Mouse (Mus musculus) intestine, embryonic 16.5 days (tissue): ENCODE data around the gene Ssmem1. TPM values are rescaled to one million over a fixed set of nuclear protein-coding genes. Genes with fewer than 3 reads are reported as not detected.

Experiments used
- ATAC-seq: fragments of 200-750 bp; cut with Nextera tagmentation; 2 replicates; pipeline ENCODE4 v1.8.0; 2017; ENCODE audit warnings: moderate TSS enrichment, moderate library complexity
- H3K27ac ChIP-seq: fragments of 300-500 bp; sonication (generic); 2 replicates; pipeline ENCODE4 v1.5.1; 2014; ENCODE audit warnings: mild to moderate bottlenecking, low read length
- H3K27me3 ChIP-seq: fragments of 300-500 bp; sonication (generic); replicated peaks from 2 replicates; pipeline ENCODE4 v1.6.1; 2014; ENCODE audit warnings: low read length, control low read depth, mixed read lengths; ENCODE audit not compliant: control insufficient read depth, insufficient read depth
- H3K36me3 ChIP-seq: fragments of 300-500 bp; sonication (generic); 2 replicates; pipeline ENCODE4 v1.6.1; 2014; ENCODE audit warnings: low read length, control low read depth; ENCODE audit not compliant: control insufficient read depth, insufficient read depth
- H3K4me1 ChIP-seq: fragments of 300-500 bp; sonication (generic); 2 replicates; pipeline ENCODE4 v1.6.1; 2014; ENCODE audit warnings: low read length, control low read depth, mixed read lengths; ENCODE audit not compliant: control insufficient read depth, insufficient read depth
- H3K4me2 ChIP-seq: fragments of 300-500 bp; sonication (generic); 2 replicates; pipeline ENCODE4 v1.6.1; 2014; ENCODE audit warnings: low read depth, low read length, control low read depth
- H3K4me3 ChIP-seq: fragments of 300-500 bp; sonication (generic); 2 replicates; pipeline ENCODE4 v1.5.1; 2014; ENCODE audit warnings: mild to moderate bottlenecking, low read length
- H3K9ac ChIP-seq: fragments of 300-500 bp; sonication (generic); 2 replicates; pipeline ENCODE4 v1.6.1; 2014; ENCODE audit warnings: low read depth, low read length
- H3K9me3 ChIP-seq: fragments of 300-500 bp; sonication (generic); 2 replicates; pipeline ENCODE4 v1.6.1; 2016; ENCODE audit warnings: low read length, control low read depth; ENCODE audit not compliant: control insufficient read depth
- WGBS: fragments of 180-500 bp; shearing (Covaris S2); extraction: QIAGEN DNeasy Blood & Tissue Kit; methylation state at CpG from one replicate; pipeline ENCODE4 v1.1.7; 2014; 5-methylcytosine and 5-hydroxymethylcytosine counted together
- polyA plus RNA-seq: library from polyadenylated mRNA; unstranded; fragments of >200 nt; fragmentation: Nextera tagmentation; extraction: Ambion mirVana; gene quantifications from 2 replicates; pipeline ENCODE4 v1.2.1, GENCODE M21; 2015

The Ssmem1 gene
- polyA plus RNA-seq, 1 experiment from 2014 or later, result not detected

DNA sequence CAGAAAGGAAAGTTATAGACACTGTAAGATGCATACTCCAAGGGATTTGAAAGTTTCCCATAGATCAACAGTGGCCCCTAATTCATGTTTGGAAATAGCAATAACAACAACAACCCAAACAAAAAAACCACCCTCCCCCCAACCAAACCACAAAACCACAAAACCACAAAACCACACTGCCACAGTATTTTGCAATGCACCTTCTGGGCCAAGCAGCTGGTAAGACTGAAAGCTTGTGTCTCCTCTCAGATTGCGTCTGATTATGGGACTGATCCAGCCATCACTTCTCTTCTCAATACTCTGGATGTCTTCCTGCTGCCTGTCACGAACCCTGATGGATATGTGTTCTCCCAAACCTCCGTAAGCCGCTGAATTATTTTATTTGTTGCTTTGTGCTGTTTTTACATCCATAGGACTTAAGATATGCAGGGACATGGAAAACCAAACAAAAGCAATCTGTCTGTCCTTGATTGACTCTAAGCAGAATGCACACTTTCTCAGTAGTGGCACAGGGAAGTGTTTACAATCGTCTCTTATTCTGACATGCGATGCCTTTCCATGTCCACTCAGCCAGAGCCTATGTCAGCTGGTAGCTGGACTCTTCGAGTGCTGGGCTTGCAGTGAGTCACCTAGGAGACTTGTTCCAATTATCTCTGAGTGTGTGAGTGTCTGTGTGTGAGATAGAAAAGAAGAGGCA lies 41.0 kb downstream of the Ssmem1 start:
- no peak overlapping the region for H3K9ac ChIP-seq
- H3K27ac ChIP-seq, result no peak overlapping the region
- H3K36me3 ChIP-seq, result no peaks in the 10 kb centered on the region
- no peaks in the 10 kb centered on the region for H3K27me3 ChIP-seq
- H3K4me2 ChIP-seq, result no peak overlapping the region
- peaks cover 13% of the 10 kb centered on the region for H3K4me1 ChIP-seq
- H3K9me3 ChIP-seq, result no peaks in the 10 kb centered on the region
- 86% methylated on average over 7 of the region's 7 CpGs for WGBS
- H3K4me3 ChIP-seq, result no peak overlapping the region
- no peak for ATAC-seq

DNA sequence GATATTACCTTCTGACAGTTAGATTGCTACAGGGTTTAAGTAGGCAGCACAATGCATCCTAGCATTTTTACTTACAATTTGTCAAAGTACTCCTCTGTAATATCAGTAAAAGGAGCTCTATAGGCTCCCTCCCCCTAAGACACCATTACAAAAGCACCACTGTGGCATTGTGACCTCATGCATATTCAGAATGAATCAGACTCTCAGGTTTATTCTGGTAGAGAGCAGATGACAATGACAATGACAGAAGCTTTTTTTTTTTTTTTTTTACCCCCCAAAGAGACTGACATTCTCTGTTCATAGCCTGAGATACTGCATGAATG lies 41.5 kb downstream of the Ssmem1 start:
- Histone ChIP-seq H3K4me1 (peaks cover 13% of the 10 kb centered on the region), H3K36me3 (no peaks in the 10 kb centered on the region), H3K27ac (no peak overlapping the region), H3K27me3 (no peaks in the 10 kb centered on the region), H3K4me2 (no peak overlapping the region), H3K9me3 (no peaks in the 10 kb centered on the region), H3K9ac (no peak overlapping the region), H3K4me3 (no peak overlapping the region)
- ATAC-seq, result no peak

DNA sequence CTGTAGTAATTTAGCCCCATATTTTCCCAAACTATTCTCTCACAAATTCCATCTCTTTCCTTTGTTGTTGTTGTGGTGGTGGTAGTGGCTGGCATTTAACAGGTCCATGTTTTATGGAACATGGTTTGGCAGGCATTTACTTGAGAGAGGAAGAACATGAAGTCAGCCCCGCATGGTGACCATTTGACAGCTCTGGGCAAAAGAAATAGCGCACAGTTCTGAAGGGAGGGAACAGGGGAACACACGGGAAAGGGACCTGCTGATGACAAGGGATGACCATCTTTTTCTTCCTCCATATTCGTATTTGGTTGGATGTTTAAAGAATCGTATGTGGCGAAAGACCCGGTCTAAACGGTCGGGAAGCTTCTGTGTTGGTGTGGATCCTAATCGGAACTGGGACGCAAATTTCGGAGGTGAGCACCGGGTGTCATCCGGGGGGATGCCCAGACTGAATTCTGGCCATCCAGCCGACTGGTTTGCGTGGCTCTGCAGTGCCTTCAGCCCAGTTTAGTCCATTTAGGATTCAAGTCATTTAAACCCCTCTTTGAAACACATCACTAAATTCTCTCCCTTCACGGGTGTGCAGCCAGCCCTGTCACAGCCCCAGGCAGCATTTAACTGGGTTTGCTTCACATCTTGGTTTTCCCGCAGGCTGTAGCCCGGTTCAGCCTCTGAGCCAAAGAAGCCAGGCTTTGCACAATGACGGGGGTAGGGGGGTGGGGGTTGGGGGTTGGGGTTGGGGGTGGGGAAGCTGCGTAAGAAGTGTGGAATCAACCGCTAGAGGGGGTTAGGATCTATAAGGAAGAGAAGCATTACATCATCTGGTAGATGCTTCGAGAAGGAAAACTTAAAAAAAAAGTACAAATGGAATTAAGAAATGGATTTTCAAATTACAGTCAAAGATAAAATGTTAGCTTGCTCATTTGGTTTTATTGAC lies 42.3 kb downstream of the Ssmem1 start:
- Histone ChIP-seq H3K9ac (peak overlapping the region; percentile 48; the same call in 1 of the 2 replicates), H3K4me2 (peak overlapping the region; percentile 40), H3K27ac (no peak overlapping the region; the same call in 1 of the 2 replicates), H3K27me3 (no peaks in the 10 kb centered on the region), H3K9me3 (no peaks in the 10 kb centered on the region), H3K4me3 (no peak overlapping the region), H3K4me1 (peaks cover 13% of the 10 kb centered on the region), H3K36me3 (no peaks in the 10 kb centered on the region)
- WGBS, result 33% methylated on average over 23 of the region's 23 CpGs
- no peak for ATAC-seq

DNA sequence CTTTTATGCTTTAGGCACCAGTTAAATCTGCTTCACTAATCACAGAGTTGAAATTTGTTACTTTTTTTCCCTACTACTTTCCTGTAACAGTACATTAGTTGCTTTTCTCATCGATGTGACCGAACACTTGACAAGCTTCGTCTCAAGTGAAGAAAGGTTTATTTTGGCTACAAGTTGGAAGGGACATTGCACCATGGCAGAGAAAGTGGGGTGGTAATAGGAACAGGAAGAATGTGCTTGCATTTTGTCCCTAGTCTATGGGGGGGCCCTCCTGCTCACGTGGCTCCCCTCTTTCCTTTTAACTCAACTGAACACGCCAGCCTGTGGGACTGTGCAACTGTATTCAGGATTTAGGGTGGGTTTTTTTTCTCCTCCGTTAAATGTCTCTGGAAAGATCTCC lies 43.0 kb downstream of the Ssmem1 start:
- Histone ChIP-seq H3K9ac (no peak overlapping the region), H3K36me3 (no peaks in the 10 kb centered on the region), H3K4me1 (peaks cover 11% of the 10 kb centered on the region), H3K4me3 (no peak overlapping the region), H3K9me3 (no peaks in the 10 kb centered on the region), H3K27me3 (no peaks in the 10 kb centered on the region), H3K4me2 (no peak overlapping the region), H3K27ac (no peak overlapping the region)
- no peak for ATAC-seq
- WGBS, result 58% methylated on average over 6 of the region's 6 CpGs

DNA sequence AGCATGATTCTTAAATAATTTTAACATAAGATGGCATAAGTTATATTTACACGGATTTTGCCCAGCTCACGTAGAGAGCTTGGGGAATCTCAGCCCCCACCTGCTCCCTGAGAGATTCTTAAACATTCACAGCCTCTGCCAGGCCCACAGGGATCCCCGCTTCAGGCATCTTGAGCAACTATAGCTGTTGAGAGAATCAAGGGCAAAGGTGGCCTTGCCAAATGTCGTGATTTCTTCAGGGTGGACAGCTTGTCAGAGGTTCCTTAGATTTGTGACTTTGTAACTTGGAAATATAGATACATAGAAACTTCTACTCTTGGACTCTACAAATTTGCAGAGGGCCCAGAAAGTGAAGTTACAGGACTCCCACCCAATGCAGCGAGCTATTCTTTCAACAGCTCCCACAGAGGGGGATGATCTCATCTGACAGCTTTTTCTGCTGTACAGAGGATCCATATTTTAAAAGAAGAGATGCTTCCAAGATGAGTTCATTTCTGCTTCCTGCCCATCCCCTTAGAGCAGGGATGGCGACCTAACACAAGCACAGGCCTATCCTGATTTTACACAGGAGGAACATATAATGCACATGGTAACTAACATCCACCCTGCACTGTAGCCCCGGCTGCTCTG lies 43.8 kb downstream of the Ssmem1 start:
- ATAC-seq, result no peak
- 73% methylated on average over 7 of the region's 7 CpGs for WGBS
- Histone ChIP-seq H3K4me3 (no peak overlapping the region), H3K27ac (no peak overlapping the region), H3K4me2 (no peak overlapping the region), H3K36me3 (no peaks in the 10 kb centered on the region), H3K9me3 (no peaks in the 10 kb centered on the region), H3K9ac (no peak overlapping the region), H3K4me1 (peaks cover 9% of the 10 kb centered on the region; the same call in 1 of the 2 replicates), H3K27me3 (no peaks in the 10 kb centered on the region)

DNA sequence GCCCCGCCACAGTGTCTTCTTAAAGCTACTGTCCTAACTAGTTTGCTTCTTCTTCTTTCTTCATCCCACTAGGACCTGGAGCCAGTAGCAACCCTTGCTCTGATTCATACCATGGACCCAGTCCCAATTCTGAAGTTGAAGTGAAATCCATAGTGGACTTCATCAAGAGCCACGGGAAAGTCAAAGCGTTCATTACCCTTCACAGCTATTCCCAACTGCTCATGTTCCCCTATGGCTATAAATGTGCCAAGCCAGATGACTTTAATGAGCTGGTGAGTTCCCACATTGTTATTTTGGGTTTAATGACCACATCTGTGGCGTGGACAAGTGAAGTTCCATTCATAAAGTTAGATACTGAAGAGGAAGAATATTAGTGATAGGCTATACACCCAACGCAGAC lies 44.4 kb downstream of the Ssmem1 start:
- Histone ChIP-seq H3K36me3 (no peaks in the 10 kb centered on the region), H3K4me3 (no peak overlapping the region), H3K4me2 (no peak overlapping the region), H3K9ac (no peak overlapping the region), H3K9me3 (no peaks in the 10 kb centered on the region), H3K4me1 (peaks cover 8% of the 10 kb centered on the region; the same call in 1 of the 2 replicates), H3K27me3 (no peaks in the 10 kb centered on the region), H3K27ac (no peak overlapping the region)
- 91% methylated on average over 5 of the region's 5 CpGs for WGBS
- no peak for ATAC-seq

DNA sequence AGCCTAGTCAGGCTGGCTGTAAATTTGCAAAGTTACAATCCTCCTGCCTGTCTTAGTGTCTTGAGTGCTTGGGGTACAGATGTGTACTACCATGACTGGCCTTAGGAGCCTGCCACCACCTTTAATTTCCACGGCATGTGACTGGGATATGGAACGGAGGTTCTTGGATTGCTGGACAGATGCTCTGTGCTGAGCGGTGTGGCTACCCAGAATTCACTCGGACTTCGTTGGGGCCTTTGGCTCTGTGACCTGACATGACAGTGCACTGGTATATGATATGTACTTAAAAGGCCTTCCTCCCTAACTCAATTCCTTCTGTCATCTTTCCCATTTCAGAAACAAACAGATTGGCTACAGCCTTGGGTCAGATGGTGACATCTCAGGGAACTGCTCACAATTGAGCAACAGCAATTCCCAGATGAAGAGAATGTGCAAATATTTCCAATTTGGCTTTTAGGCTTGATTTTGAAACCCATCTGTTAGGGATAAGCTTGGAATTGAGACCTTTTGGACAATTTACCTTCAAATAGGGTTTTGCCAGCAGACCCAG lies 45.0 kb downstream of the Ssmem1 start:
- 93% methylated on average over 5 of the region's 5 CpGs for WGBS
- Histone ChIP-seq H3K4me3 (no peak overlapping the region), H3K36me3 (no peaks in the 10 kb centered on the region), H3K27ac (no peak overlapping the region), H3K4me2 (no peak overlapping the region), H3K4me1 (0 out of 2 replicates have a peak, but pooled peaks cover 3% of the 10 kb centered on the region), H3K9me3 (no peaks in the 10 kb centered on the region), H3K9ac (no peak overlapping the region), H3K27me3 (no peaks in the 10 kb centered on the region)
- no peak for ATAC-seq

DNA sequence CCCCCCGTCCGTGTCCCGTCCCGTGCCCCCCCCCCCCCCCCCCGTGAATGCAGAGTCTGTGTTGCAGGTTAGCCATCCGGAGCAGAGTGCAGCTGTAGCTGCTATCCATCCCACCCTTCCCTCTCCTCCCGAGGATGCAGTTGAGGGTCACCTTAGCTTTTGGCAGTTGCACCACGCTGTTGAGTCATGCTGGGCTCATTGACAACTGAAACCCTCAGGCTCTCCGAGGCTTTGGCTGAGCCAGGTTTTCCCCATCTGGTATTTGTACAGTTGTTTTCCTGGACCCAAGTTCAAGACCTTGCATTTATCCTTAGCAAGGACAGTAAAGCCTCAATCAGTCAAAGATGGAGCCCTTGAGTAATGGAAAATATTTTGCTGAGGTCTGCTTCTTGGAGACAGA lies 46.4 kb downstream of the Ssmem1 start:
- Histone ChIP-seq H3K9me3 (no peaks in the 10 kb centered on the region), H3K4me2 (no peak overlapping the region), H3K36me3 (no peaks in the 10 kb centered on the region), H3K27ac (no peak overlapping the region), H3K4me3 (no peak overlapping the region), H3K4me1 (0 out of 2 replicates have a peak, but pooled peaks cover 3% of the 10 kb centered on the region), H3K27me3 (no peaks in the 10 kb centered on the region), H3K9ac (no peak overlapping the region)
- 26% methylated on average over 6 of the region's 9 CpGs for WGBS
- ATAC-seq, result no peak

DNA sequence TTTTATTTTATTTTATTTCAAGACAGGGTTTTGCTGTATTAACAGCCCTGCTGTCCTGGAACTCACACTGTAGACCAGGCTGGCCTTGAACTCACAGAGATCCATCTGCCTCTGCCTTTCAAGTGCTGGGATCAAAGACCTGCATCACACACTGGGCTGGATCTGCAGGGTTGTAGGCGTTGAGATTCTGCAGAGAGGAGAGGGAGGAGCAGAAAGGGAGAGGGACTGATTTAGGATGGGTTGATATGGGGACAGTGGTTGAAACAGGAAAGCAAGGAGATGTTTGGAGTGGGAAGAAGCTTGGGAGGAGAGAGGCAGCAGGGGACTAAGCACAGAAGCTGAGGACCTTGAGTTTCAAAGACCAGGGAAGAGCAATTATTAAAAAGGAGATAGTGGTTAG lies 50.1 kb downstream of the Ssmem1 start:
- H3K4me1 ChIP-seq, result no peaks in the 10 kb centered on the region
- H3K36me3 ChIP-seq, result no peaks in the 10 kb centered on the region
- 54% methylated on average over 1 of the region's 1 CpGs for WGBS
- H3K9me3 ChIP-seq, result no peaks in the 10 kb centered on the region
- H3K4me3 ChIP-seq, result no peak overlapping the region
- no peak overlapping the region for H3K4me2 ChIP-seq
- ATAC-seq, result no peak
- H3K27ac ChIP-seq, result no peak overlapping the region
- no peaks in the 10 kb centered on the region for H3K27me3 ChIP-seq
- H3K9ac ChIP-seq, result no peak overlapping the region
